Mouse (Mus musculus) embryonic fibroblast, embryonic 13.5 days (primary cell): ENCODE measurements around the gene Gpr34.

Experiments used
- CTCF ChIP-seq: IDR thresholded peaks from 2 replicates; pipeline ENCODE4 v1.5.1; 2011; ENCODE audit warnings: mild to moderate bottlenecking, control low read depth, low read length, moderate library complexity, borderline replicate concordance; ENCODE audit not compliant: insufficient read depth
- POLR2A ChIP-seq: IDR thresholded peaks from 2 replicates; pipeline ENCODE4 v1.6.1; 2011; ENCODE audit warnings: low read depth, mild to moderate bottlenecking, control low read depth, low read length, moderate library complexity

DNA sequence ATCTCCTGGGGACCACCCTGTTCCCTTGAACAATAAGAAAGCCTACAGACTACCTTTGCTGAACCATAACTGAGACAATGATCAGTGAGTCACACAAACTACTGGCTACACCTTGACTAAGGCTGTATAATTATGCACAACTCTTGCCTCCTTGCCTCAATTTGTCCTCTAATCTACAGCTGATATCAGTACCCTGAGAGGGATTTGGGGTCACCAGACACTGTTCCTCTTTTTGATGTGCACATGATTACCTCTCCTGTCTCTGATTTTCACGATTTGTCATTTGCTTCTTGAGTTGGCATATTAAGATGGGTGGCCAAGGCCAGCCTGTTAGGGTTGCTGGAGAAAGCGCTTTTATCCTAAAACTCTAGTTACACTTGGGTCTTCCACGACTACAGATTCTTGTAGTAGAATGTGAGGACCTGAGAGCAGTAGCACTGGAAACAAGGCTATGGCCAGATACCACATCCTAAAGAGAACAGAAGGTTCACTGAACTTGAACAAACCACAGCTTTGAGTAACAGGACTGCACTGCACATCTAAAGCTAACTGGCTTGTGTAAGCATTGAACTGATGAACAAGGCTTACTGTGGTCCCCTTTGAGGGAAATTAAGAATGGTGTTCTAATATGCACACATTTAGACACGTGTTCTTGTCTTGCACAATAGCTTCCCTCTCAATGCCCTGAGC is 27.5 kb downstream of the Gpr34 start:
- no peak for TF ChIP-seq CTCF
- TF ChIP-seq POLR2A = no peak
